Mouse (Mus musculus) hindbrain, embryonic 13.5 days (tissue): ENCODE results near the gene Zbtb8b. TPM values are rescaled to one million over a fixed set of nuclear protein-coding genes. Genes with fewer than 3 reads are reported as not detected.
"Not testable (repeated sequence)": the region's sequence is repeated elsewhere in the genome, so short reads cannot be mapped to it uniquely, and the experiment has no call there.

ENCODE experiments used
- ATAC-seq: fragments of 200-750 bp; cut with Nextera tagmentation; 2 replicates; pipeline ENCODE4 v1.8.0; 2017; ENCODE audit warnings: moderate TSS enrichment; ENCODE audit not compliant: low FRiP score
- H3K27ac ChIP-seq: fragments of 300-500 bp; sonication (generic); 2 replicates; pipeline ENCODE4 v1.5.1; 2015; ENCODE audit warnings: inconsistent platforms, mild to moderate bottlenecking, moderate library complexity
- H3K27me3 ChIP-seq: fragments of 300-500 bp; sonication (generic); 2 replicates; pipeline ENCODE4 v1.6.1; 2015; ENCODE audit warnings: mild to moderate bottlenecking, inconsistent platforms
- H3K36me3 ChIP-seq: fragments of 300-500 bp; sonication (generic); 2 replicates; pipeline ENCODE4 v1.6.1; 2015; ENCODE audit warnings: mild to moderate bottlenecking, inconsistent platforms
- H3K4me1 ChIP-seq: fragments of 300-500 bp; sonication (generic); replicated peaks from 2 replicates; pipeline ENCODE4 v1.6.1; 2015; ENCODE audit warnings: inconsistent platforms
- H3K4me2 ChIP-seq: fragments of 300-500 bp; sonication (generic); 2 replicates; pipeline ENCODE4 v1.6.1; 2015; ENCODE audit warnings: inconsistent platforms, mild to moderate bottlenecking, moderate library complexity
- H3K4me3 ChIP-seq: fragments of 300-500 bp; sonication (generic); 2 replicates; pipeline ENCODE4 v1.5.1; 2015; ENCODE audit warnings: mild to moderate bottlenecking, inconsistent platforms
- H3K9ac ChIP-seq: fragments of 300-500 bp; sonication (generic); 2 replicates; pipeline ENCODE4 v1.6.1; 2015; ENCODE audit warnings: mild to moderate bottlenecking, inconsistent platforms
- H3K9me3 ChIP-seq: fragments of 300-500 bp; sonication (generic); 2 replicates; pipeline ENCODE4 v1.6.1; 2016; ENCODE audit warnings: inconsistent platforms
- WGBS: fragments of 180-500 bp; shearing (Covaris S2); methylation state at CpG from one replicate; pipeline ENCODE4 v1.1.7; 2015; 5-methylcytosine and 5-hydroxymethylcytosine counted together
- polyA plus RNA-seq: library from polyadenylated mRNA; unstranded; fragments of >200 nt; fragmentation: Nextera tagmentation; extraction: Ambion mirVana; gene quantifications from 2 replicates; pipeline ENCODE4 v1.2.1, GENCODE M21; 2015

Gene Zbtb8b
- polyA plus RNA-seq, 1 experiment from 2014 or later = 13.6 TPM

GRCm38 (mm10) chr4:129410532-129410931 lies 30.1 kb downstream of the Zbtb8b start:
- ATAC-seq = not testable (repeated sequence)

GRCm38 (mm10) chr4:129406447-129406846 lies 34.2 kb downstream of the Zbtb8b start:
- Histone ChIP-seq H3K9me3 (no peaks in the 10 kb centered on the region), H3K27me3 (no peaks in the 10 kb centered on the region), H3K27ac (no peak overlapping the region), H3K4me3 (peak overlapping the region; percentile 42), H3K4me1 (peaks cover 6% of the 10 kb centered on the region; the same call in 1 of the 2 replicates), H3K4me2 (peak overlapping the region; percentile 64), H3K36me3 (no peaks in the 10 kb centered on the region), H3K9ac (peak overlapping the region; percentile 68)
- ATAC-seq = no peak
- 3% methylated on average over 25 of the region's 25 CpGs for WGBS

More at GRCm38 (mm10) chr4:129410532-129410931, 30.1 kb downstream of the Zbtb8b start:
- H3K36me3 ChIP-seq, H3K27ac ChIP-seq, H3K9me3 ChIP-seq, H3K4me1 ChIP-seq, H3K27me3 ChIP-seq, H3K4me3 ChIP-seq, H3K4me2 ChIP-seq, H3K9ac ChIP-seq: not testable (repeated sequence)
- WGBS = 90% methylated on average over 3 of the region's 3 CpGs

DNA sequence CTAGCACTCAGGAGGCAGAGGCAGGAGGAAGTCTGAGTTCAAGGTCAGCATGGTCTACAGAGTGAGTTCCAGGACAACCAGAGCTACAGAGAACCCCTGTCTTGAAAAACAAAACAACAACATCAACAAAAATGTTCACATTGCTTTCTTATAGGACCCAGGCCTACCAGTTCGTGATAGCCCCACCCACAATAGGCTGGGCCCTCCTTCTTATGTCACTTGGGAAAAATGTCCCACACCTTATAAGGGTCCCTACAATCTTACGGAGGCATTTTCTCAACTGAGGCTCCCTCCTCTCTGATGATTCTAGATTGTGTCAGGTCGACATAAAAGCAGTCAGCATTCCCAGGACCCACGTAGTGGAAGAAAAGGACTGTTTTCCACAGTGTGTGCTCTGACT lies 40.8 kb downstream of the Zbtb8b start:
- 77% methylated on average over 4 of the region's 4 CpGs for WGBS

GRCm38 (mm10) chr4:129396960-129397359 lies 43.7 kb downstream of the Zbtb8b start:
- 88% methylated on average over 3 of the region's 3 CpGs for WGBS
- H3K9me3 ChIP-seq = no peaks in the 10 kb centered on the region
- ATAC-seq = no peak

More for the DNA sequence above, 40.8 kb downstream of the Zbtb8b start:
- no peak for ATAC-seq
- H3K4me3 ChIP-seq = no peak overlapping the region
- no peak overlapping the region for H3K9ac ChIP-seq
- H3K4me1 ChIP-seq = no peaks in the 10 kb centered on the region
- H3K27ac ChIP-seq = no peak overlapping the region
- no peaks in the 10 kb centered on the region for H3K27me3 ChIP-seq
- no peaks in the 10 kb centered on the region for H3K36me3 ChIP-seq
- H3K4me2 ChIP-seq = no peak overlapping the region
- H3K9me3 ChIP-seq = no peaks in the 10 kb centered on the region

GRCm38 (mm10) chr4:129394089-129394870 lies 46.4 kb downstream of the Zbtb8b start:
- Histone ChIP-seq H3K36me3 (no peaks in the 10 kb centered on the region), H3K27ac (no peak overlapping the region), H3K9me3 (no peaks in the 10 kb centered on the region), H3K4me1 (no peaks in the 10 kb centered on the region), H3K27me3 (no peaks in the 10 kb centered on the region), H3K4me3 (no peak overlapping the region), H3K9ac (no peak overlapping the region), H3K4me2 (no peak overlapping the region)
- 52% methylated on average over 12 of the region's 12 CpGs for WGBS
- ATAC-seq = no peak

More at GRCm38 (mm10) chr4:129396960-129397359, 43.7 kb downstream of the Zbtb8b start:
- Histone ChIP-seq H3K27ac (no peak overlapping the region), H3K27me3 (no peaks in the 10 kb centered on the region), H3K9ac (no peak overlapping the region), H3K4me3 (no peak overlapping the region), H3K4me2 (no peak overlapping the region), H3K4me1 (no peaks in the 10 kb centered on the region), H3K36me3 (no peaks in the 10 kb centered on the region)

DNA sequence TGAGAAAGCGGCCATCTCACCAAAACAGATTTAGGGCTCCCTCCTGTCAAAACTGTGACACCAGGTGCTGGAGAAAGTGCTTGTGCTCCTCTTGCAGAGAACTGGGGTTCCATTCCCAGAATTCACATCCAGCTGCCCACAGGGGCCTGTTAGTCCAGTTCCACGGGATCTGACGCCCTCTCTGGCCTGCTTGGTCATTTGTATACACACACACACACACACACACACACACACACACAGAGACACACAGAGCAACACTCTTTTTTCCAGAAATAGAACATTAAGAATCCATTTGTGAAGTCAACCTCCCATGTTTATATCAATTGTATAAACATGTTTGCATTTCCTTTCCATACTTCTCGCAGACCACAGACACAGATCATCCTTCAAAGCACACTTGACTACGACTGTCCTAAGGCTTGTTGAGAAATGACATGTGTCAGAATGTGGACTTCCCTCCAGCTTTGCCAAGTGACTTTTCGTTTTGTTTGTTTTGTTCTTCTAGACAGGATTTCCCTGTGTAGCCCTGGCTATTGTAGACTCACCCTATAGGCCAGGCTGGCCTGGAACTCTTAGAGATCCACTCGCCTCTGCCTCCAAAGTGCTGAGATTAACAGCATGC lies 49.6 kb downstream of the Zbtb8b start:
- Histone ChIP-seq H3K4me2 (no peak overlapping the region), H3K9me3 (no peaks in the 10 kb centered on the region), H3K4me3 (no peak overlapping the region), H3K27me3 (no peaks in the 10 kb centered on the region), H3K9ac (no peak overlapping the region), H3K36me3 (no peaks in the 10 kb centered on the region), H3K4me1 (no peaks in the 10 kb centered on the region), H3K27ac (no peak overlapping the region)
- WGBS = 91% methylated on average over 7 of the region's 7 CpGs
- ATAC-seq = no peak

GRCm38 (mm10) chr4:129390216-129390743 lies 50.4 kb downstream of the Zbtb8b start:
- 90% methylated on average over 14 of the region's 14 CpGs for WGBS
- H3K27me3 ChIP-seq = no peaks in the 10 kb centered on the region
- no peaks in the 10 kb centered on the region for H3K9me3 ChIP-seq
- no peak overlapping the region for H3K4me2 ChIP-seq
- no peak overlapping the region for H3K9ac ChIP-seq
- no peak for ATAC-seq
- no peak overlapping the region for H3K4me3 ChIP-seq
- H3K27ac ChIP-seq = no peak overlapping the region
- no peaks in the 10 kb centered on the region for H3K36me3 ChIP-seq
- no peaks in the 10 kb centered on the region for H3K4me1 ChIP-seq

DNA sequence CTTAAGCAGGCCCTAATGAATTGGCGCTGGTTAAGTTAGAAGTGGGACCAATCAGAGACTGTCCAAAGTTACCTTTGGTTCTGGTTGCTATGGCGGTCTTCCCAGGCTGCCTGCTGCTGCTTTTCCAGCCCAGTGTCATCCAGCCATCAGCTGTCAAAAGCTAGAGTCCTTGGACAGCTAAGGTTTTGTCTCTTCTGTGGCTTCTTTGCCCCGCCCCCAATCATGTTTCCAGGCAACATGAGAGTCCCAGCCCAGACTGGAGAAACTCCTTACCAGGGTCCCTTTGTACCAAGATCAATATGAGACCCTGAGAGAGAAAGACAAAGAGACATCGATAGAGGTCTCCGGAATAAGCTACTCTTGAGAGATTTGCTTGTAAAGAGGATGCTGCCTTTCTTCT lies 52.2 kb downstream of the Zbtb8b start:
- H3K4me2 ChIP-seq = no peak overlapping the region
- WGBS = 54% methylated on average over 5 of the region's 5 CpGs
- H3K4me3 ChIP-seq = no peak overlapping the region
- no peaks in the 10 kb centered on the region for H3K27me3 ChIP-seq
- H3K9me3 ChIP-seq = no peaks in the 10 kb centered on the region
- no peak overlapping the region for H3K9ac ChIP-seq
- no peaks in the 10 kb centered on the region for H3K36me3 ChIP-seq
- ATAC-seq = no peak
- no peaks in the 10 kb centered on the region for H3K4me1 ChIP-seq
- no peak overlapping the region for H3K27ac ChIP-seq

- WGBS = 90% methylated on average over 2 of the region's 2 CpGs
- ATAC-seq = no peak
- H3K4me2 ChIP-seq = no peak overlapping the region
- H3K27ac ChIP-seq = no peak overlapping the region
- no peak overlapping the region for H3K9ac ChIP-seq
- H3K4me1 ChIP-seq = no peaks in the 10 kb centered on the region
- no peak overlapping the region for H3K4me3 ChIP-seq
- H3K9me3 ChIP-seq = no peaks in the 10 kb centered on the region
- H3K36me3 ChIP-seq = no peaks in the 10 kb centered on the region
- H3K27me3 ChIP-seq = no peaks in the 10 kb centered on the region
These were observed 53.7 kb downstream of the Zbtb8b start for GRCm38 (mm10) chr4:129386989-129387388.

DNA sequence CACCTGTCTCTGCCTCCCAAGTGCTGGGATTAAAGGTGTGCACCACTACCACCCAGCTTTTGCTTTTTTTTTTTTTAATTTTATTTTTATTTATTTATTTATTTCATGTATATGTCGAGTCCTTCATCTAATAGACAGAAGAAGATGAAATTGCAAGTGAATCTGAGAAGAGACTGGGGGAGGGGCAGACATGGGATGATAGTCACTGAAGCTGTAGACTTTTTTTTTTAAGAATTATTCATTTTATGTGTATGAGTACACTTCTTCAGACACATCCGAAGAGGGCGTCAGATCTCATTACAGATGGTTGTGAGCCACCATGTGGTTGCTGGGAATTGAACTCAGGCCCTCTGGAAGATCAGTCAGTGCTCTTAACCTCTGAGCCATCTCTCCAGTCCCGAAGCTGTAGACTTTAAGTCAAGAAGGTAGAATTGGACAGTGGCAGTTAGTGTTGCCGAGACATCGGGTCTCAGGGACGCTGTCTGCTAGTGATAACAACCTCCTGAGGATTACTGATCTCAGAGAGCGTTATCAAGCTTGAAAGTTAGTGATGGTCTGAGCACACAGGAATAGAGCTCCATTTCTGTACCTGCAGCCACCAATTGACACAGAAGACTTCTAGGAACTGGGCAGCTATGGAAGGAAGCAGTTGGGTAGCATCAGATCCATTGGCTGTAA lies 54.2 kb downstream of the Zbtb8b start:
- H3K36me3 ChIP-seq = no peaks in the 10 kb centered on the region
- no peaks in the 10 kb centered on the region for H3K27me3 ChIP-seq
- 93% methylated on average over 8 of the region's 8 CpGs for WGBS
- no peak for ATAC-seq
- no peak overlapping the region for H3K4me2 ChIP-seq
- no peak overlapping the region for H3K9ac ChIP-seq
- H3K27ac ChIP-seq = no peak overlapping the region
- H3K9me3 ChIP-seq = no peaks in the 10 kb centered on the region
- H3K4me1 ChIP-seq = no peaks in the 10 kb centered on the region
- H3K4me3 ChIP-seq = no peak overlapping the region

DNA sequence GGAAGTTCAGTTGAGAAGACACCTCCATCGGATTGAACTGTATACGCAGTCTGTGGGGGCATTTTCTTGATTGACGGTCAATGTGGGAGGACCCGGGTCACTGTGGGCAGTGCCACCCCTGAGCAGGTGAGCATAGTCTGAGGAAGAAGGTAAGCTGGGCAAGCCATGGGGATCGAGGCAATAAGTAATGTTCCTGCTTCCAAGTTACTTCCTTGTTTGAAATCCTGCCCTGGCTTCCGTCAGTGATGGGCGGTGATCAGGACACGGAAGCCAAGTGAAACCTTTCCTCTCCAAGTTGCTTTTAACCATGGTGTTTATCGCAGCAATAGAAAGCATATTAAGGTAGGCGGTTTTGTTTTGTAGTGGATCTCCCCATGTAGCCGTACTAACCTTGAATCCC lies 55.0 kb downstream of the Zbtb8b start:
- H3K4me1 ChIP-seq = no peaks in the 10 kb centered on the region
- no peak overlapping the region for H3K4me3 ChIP-seq
- 91% methylated on average over 11 of the region's 11 CpGs for WGBS
- no peak overlapping the region for H3K27ac ChIP-seq
- H3K36me3 ChIP-seq = no peaks in the 10 kb centered on the region
- no peak for ATAC-seq
- H3K4me2 ChIP-seq = no peak overlapping the region
- no peaks in the 10 kb centered on the region for H3K9me3 ChIP-seq
- no peak overlapping the region for H3K9ac ChIP-seq
- no peaks in the 10 kb centered on the region for H3K27me3 ChIP-seq

DNA sequence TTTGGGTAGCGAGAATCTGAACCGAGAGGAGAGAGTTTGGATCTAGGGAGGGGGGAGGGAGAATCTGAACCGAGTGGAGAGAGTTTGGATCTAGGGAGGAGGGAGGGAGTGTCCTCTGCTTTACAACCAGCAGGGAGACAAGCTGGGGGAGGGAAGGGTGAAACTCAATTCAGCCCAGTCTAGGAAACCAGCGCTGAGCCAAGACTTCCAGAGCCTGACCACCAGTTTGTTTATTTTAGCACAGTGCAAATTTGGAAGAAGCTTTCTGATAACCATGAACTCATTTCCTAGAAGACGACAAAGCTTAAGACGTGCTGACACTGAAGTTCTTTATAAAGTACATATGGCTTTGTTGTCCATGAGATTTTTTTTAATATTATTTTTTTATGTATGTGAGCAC lies 56.2 kb downstream of the Zbtb8b start:
- no peaks in the 10 kb centered on the region for H3K36me3 ChIP-seq
- WGBS = 44% methylated on average over 6 of the region's 6 CpGs
- H3K4me2 ChIP-seq = no peak overlapping the region
- no peak overlapping the region for H3K4me3 ChIP-seq
- H3K4me1 ChIP-seq = no peaks in the 10 kb centered on the region
- H3K9me3 ChIP-seq = no peaks in the 10 kb centered on the region
- no peak for ATAC-seq
- H3K9ac ChIP-seq = no peak overlapping the region
- H3K27me3 ChIP-seq = peaks cover 9% of the 10 kb centered on the region; the same call in 1 of the 2 replicates
- no peak overlapping the region for H3K27ac ChIP-seq
